Mouse (Mus musculus): Measurements from ENCODE around the gene Myo1g.

The Myo1g gene

DNA sequence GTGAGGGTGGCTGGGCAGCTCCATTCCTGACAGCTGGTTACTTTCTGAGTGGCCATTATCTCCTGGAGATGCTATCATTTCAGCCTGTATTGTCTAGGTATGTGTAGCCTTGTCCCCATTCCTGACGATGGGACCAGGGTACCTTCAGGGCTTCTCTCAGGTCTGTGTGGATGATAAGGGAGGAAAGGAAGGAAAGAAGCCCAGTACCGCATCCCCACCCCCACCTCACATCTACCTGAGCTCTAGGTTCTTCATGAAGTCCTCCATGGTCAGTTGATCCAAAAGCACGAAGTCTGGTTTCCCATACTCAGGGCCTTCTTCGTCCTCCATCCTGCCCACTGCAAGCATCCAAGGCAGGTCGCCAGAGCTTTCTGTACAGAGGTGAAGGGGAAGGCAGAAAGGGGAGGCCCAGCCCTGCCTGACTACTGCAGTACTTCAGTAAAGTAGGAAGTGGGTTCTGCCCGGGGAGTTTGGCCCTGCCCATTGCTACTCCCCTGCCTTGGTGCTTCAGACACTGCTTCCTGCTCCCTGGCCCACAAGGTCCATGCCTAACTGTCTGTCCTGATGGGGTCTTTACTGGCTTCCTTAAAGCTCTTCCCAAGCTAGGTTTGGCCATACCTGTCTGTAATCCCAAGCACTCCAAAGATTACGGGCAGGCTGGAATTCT is at the start of gene Myo1g:
Myo1g (minus strand) TSS at position 459 of the 667 bp plus-strand sequence.
- DNase-seq (ENCODE audit: low spot score) = no peak

- DNase-seq (ENCODE audit: low spot score) = no peak
These were observed 48.6 kb upstream of the Myo1g start for GRCm38 (mm10) chr11:6569410-6569777.

- DNase-seq (ENCODE audit: low spot score) = no peak
These were observed 48.0 kb upstream of the Myo1g start for GRCm38 (mm10) chr11:6568584-6569409.

DNA sequence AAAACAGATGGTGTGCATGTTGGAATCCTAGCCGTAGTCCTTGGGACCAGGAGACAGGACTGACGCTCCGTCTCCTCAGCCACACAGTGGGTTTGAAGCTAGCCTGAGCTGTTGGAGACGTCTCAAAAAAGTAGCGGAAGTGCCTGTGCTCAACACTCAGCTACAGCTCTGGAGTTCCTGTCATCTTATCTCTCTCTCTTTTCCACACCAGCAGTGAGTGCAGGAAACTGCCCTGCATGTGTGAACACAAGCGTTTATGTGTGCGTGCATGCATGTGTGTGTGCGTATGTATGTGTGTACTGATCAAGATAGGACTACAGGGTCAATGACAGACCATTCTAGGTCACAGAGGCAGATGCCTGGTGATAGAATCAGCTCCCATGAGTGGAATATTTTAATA is 47.2 kb upstream of the Myo1g start:
- no peak for DNase-seq (ENCODE audit: low spot score)

GRCm38 (mm10) chr11:6566496-6566895 is 45.7 kb upstream of the Myo1g start:
- DNase-seq (ENCODE audit: low spot score) = no peak

GRCm38 (mm10) chr11:6563201-6563600 is 42.4 kb upstream of the Myo1g start:
- no peak for DNase-seq (ENCODE audit: low spot score)

DNA sequence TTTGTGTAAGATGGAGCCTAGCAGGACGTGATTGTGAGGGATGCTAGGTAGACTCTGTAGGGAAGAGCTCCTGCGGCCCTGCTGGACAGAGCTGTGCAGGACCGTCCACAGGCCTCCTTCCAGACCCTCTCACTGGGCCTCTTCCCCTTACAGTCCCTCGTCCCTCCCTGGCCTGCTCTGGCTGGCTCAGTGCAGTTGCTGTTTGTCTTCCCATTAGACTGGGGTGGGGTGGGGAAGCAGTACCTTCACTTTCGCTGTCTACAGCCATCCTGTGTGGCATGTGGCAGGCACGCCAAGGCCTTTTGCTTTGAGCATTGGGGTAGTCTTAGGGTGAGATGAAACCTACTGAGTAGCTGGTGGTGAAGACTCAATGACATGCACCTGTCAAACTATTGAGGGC is 41.6 kb upstream of the Myo1g start:
- DNase-seq (ENCODE audit: low spot score) = no peak

DNA sequence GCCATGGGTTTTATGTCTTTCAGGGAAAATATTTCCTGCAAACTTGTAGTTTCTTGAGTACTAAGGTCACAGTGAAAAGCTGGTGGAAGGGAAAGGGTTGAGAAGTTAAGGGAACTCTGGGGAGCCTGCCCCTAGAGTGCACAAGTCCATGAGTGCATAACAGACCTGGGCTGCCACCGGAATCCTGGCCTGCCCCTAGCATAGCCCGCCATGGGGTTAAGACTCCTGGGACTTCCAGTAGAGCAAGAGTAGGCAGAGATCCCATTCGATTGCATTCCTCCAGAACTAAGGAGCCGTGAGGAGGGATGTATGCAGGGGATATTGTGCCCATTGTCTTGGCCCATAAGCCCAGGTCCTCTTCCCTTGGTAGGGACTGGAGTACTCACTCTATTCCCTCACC is 40.7 kb upstream of the Myo1g start:
- DNase-seq (ENCODE audit: low spot score) = no peak

DNA sequence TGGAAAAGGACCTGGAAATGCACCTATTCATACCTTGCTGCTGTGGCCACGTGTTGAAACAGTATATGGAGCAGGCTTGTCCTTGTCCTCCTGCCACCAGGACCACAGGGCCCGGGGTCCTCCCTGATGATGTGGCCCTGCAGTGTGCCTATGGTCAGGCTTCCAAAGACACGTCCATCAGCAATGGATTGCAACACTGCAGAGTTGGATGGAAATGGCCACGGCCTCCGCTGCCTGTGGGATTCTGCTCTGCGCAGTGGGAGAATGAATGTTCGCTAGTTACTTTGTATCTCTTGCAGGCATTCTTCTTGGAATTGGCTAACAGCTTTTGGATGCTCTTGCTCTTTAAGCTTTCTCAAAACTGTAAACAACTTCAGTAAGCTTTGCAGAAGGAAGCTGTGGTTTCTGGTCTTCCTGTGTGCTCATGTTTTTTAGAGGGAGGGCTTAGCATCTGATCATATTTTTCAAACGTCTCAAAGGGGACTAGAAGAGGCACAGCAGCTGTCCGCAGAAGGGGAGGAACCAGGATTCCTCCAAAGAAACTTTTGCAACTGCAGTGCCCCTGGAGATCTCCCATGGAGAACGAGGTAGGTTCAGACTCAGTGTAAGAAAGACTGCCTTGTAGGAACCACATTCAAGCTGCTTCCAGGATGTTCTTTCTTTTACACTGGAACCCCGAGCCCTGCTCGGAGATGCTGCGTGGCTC is 40.0 kb upstream of the Myo1g start:
- DNase-seq (ENCODE audit: low spot score) = no peak

- no peak for DNase-seq (ENCODE audit: low spot score)
These were observed 39.2 kb upstream of the Myo1g start for GRCm38 (mm10) chr11:6559996-6560395.

DNA sequence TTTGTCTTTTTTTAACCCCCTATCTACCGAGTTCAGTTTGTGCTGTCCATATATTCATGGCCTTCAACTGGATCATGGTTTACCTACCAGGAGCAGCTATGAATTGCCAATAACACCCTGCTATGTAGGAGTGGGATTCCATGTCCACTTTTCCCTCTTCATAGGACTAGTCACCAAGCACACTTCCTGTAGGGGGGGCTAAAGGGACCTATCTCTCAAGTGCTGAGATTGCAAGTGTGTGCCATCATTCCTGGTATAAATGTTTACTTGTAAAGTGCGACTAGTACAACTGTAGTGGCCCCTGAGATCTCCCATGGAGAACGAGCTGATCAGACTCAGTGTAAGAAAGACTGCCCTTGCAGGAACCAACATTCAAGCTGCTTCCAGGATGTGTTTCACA is 37.5 kb upstream of the Myo1g start:
- DNase-seq (ENCODE audit: low spot score) = no peak

DNA sequence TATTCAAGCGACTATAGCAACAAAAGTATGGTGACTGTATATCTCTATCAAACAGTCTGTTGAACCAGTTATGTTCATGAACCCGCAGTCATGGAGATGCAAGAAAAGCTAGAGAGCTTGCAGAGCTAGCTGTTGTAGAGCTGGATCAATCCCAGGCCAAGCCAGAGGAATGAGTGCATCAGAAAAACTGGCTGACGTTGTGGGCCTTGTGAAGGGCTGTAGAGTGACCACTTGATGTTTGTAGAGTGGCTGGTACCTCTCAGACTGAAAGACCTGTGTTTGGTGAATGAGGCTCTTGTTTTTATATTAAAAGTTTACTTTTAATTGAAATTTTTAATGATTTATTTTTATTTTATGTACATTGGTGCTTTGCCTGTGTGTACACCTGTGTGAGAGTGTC is 29.4 kb upstream of the Myo1g start:
- DNase-seq (ENCODE audit: low spot score) = no peak

DNA sequence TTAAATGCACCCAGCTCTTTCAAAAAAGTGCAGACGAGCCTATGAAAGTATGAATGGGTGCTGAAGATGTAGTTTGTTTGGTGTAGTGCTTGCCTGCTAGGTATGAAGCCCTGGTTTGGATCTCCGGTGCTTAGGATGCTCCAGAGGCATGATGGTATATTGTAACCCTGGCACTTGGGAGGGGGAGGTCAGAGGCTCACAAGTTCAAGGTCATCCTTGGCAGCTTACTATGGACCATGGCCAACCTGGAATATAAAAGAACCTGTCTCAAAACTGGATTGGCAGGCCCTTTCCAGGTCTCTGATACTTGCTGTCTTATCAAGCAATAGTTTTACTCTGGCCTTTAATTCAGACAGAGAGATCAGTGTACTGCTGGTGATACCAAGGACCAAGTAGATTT is 29.0 kb upstream of the Myo1g start:
- no peak for DNase-seq (ENCODE audit: low spot score)

- no peak for DNase-seq (ENCODE audit: low spot score)
These were observed 27.0 kb upstream of the Myo1g start for GRCm38 (mm10) chr11:6547696-6548325.

DNA sequence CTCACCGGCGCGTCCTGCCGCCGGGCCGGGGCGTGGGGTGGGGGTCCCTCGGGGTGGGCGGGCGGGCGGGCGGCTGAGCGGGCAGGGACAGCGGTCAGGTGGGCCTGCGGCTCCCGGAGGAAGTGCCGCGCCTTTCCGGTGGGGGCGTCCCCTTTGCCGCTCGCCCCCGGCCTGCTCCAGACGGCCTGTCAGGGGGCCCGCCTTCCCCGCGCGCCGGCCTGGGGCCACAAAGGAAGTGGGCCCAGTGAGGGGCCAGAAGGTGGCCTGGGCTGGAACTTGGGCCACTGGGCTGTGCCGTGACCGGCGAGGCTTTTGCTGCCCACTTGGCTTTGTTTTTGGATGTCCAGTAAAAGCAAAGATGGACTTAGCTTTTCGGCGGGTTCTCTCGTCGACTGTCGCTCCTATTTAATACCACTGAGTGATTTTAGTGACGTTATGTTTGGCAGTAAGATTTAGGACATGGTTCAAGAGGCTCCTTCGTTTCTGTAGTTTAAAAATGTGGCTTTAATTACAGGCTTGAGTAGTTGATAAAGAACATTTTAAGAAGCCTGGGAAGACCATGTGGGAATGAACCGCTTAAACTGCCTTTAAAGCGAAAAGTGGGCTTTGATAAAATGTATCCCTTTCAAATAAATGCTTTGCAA is 26.4 kb upstream of the Myo1g start:
- DNase-seq (ENCODE audit: low spot score) = peak; percentile 77

- peak; percentile 95 for DNase-seq (ENCODE audit: low spot score)
These were observed 25.6 kb upstream of the Myo1g start, which contains the start of gene Ccm2 for GRCm38 (mm10) chr11:6546205-6547013. Gene Ccm2, plus strand, starts transcription at chr11:6546887.

- DNase-seq (ENCODE audit: low spot score) = no peak
These were observed 25.1 kb upstream of the Myo1g start for GRCm38 (mm10) chr11:6545857-6546192.

GRCm38 (mm10) chr11:6545186-6545856 is 24.6 kb upstream of the Myo1g start:
- no peak for DNase-seq (ENCODE audit: low spot score)

- DNase-seq (ENCODE audit: low spot score) = no peak
These were observed 23.9 kb upstream of the Myo1g start for GRCm38 (mm10) chr11:6544683-6545082.

GRCm38 (mm10) chr11:6530746-6531145 is 10.0 kb upstream of the Myo1g start:
- DNase-seq (ENCODE audit: low spot score) = no peak

GRCm38 (mm10) chr11:6529961-6530360 is 9.2 kb upstream of the Myo1g start:
- no peak for DNase-seq (ENCODE audit: low spot score)
